Mouse (Mus musculus) liver, adult 2 months (tissue): ENCODE measurements at regions not wholly inside any gene's neighbourhood (a gene's known extent, or its start where the extent isn't known, plus 50 kb on each side); places are given as distances from the start of the nearest gene placed in this dataset.
A peak's percentile ranks its signal among the peaks of the same experiment; 100 is the strongest.

Experiments used
- DNase-seq: peaks from one replicate; pipeline ENCODE4 v3.0.0-alpha.2; 2011; ENCODE audit warnings: low read depth, low spot score; ENCODE audit errors: extremely low read depth
- H3K27ac ChIP-seq: fragments of 200-500 bp; replicated peaks from 2 replicates; pipeline ENCODE4 v1.5.1; 2012; ENCODE audit warnings: low read depth, mild to moderate bottlenecking, control low read depth, inconsistent platforms, low read length; ENCODE audit not compliant: insufficient read depth
- H3K27me3 ChIP-seq: fragments of 200-500 bp; 2 replicates; pipeline ENCODE4 v1.6.1; 2012; ENCODE audit warnings: mild to moderate bottlenecking, moderate library complexity, low read length, inconsistent platforms; ENCODE audit not compliant: control insufficient read depth, insufficient read depth
- H3K36me3 ChIP-seq: fragments of 200-500 bp; 2 replicates; pipeline ENCODE4 v1.6.1; 2012; ENCODE audit warnings: low read length, inconsistent platforms; ENCODE audit not compliant: control insufficient read depth, insufficient read depth
- H3K4me1 ChIP-seq: fragments of 200-500 bp; 2 replicates; pipeline ENCODE4 v1.6.1; 2011; ENCODE audit warnings: low read length; ENCODE audit not compliant: control insufficient read depth, insufficient read depth
- H3K4me3 ChIP-seq: fragments of 200-500 bp; 2 replicates; pipeline ENCODE4 v1.5.1; 2011; ENCODE audit warnings: low read depth, mild to moderate bottlenecking, control low read depth, low read length, moderate library complexity; ENCODE audit not compliant: insufficient read depth
- H3K79me2 ChIP-seq: fragments of 200-500 bp; 2 replicates; pipeline ENCODE4 v1.6.1; 2012; ENCODE audit warnings: inconsistent platforms, mild to moderate bottlenecking, low read length, moderate library complexity; ENCODE audit not compliant: control insufficient read depth, insufficient read depth
- H3K9ac ChIP-seq: fragments of 200-500 bp; 2 replicates; pipeline ENCODE4 v1.6.1; 2012; ENCODE audit warnings: low read depth, mild to moderate bottlenecking, control low read depth, inconsistent platforms, low read length
- CTCF ChIP-seq: fragments of 200-500 bp; IDR thresholded peaks from 2 replicates; pipeline ENCODE4 v1.5.1; 2011; ENCODE audit warnings: low read depth, low read length, control low read depth
- POLR2A ChIP-seq: fragments of 200-500 bp; IDR thresholded peaks from 2 replicates; pipeline ENCODE4 v1.6.1; 2011; ENCODE audit warnings: low read length, control low read depth; ENCODE audit not compliant: insufficient read depth; ENCODE audit errors: extremely low read depth
- WGBS: fragments of 180-500 bp; shearing (Covaris S2); methylation state at CpG from one replicate; pipeline ENCODE4 v1.1.7; 2018; 5-methylcytosine and 5-hydroxymethylcytosine counted together

- WGBS: 59% methylated on average over 6 of the region's 6 CpGs
- no peak overlapping the region for H3K27ac ChIP-seq
Observed at GRCm38 (mm10) chr1:190324562-190324961, 154.0 kb upstream of the Prox1 start.

GRCm38 (mm10) chr1:190323671-190324070, 153.2 kb upstream of the Prox1 start:
- H3K36me3 ChIP-seq: no peaks in the 10 kb centered on the region
- H3K27me3 ChIP-seq: no peaks in the 10 kb centered on the region
- no peak overlapping the region for H3K9ac ChIP-seq
- WGBS: 90% methylated on average over 9 of the region's 9 CpGs
- no peaks in the 10 kb centered on the region for H3K79me2 ChIP-seq
- TF ChIP-seq POLR2A: no peak
- TF ChIP-seq CTCF: no peak
- H3K27ac ChIP-seq: no peak overlapping the region
- no peak overlapping the region for H3K4me3 ChIP-seq
- H3K4me1 ChIP-seq: no peaks in the 10 kb centered on the region
- DNase-seq: no peak

More at GRCm38 (mm10) chr1:190324562-190324961, 154.0 kb upstream of the Prox1 start:
- no peaks in the 10 kb centered on the region for H3K27me3 ChIP-seq
- H3K4me1 ChIP-seq: no peaks in the 10 kb centered on the region
- DNase-seq: peak; percentile 57
- no peak overlapping the region for H3K4me3 ChIP-seq
- no peak overlapping the region for H3K9ac ChIP-seq
- no peaks in the 10 kb centered on the region for H3K36me3 ChIP-seq
- TF ChIP-seq CTCF (no peak), POLR2A (no peak)
- H3K79me2 ChIP-seq: no peaks in the 10 kb centered on the region

- WGBS: 82% methylated on average over 5 of the region's 5 CpGs
- Histone ChIP-seq H3K4me1 (no peaks in the 10 kb centered on the region), H3K27ac (no peak overlapping the region), H3K79me2 (no peaks in the 10 kb centered on the region), H3K36me3 (no peaks in the 10 kb centered on the region), H3K4me3 (no peak overlapping the region), H3K27me3 (no peaks in the 10 kb centered on the region), H3K9ac (no peak overlapping the region)
- TF ChIP-seq POLR2A: no peak
- TF ChIP-seq CTCF: no peak
- no peak for DNase-seq
Observed at GRCm38 (mm10) chr1:190316175-190316574, 145.7 kb upstream of the Prox1 start.

GRCm38 (mm10) chr1:190309831-190310230, 139.3 kb upstream of the Prox1 start:
- Histone ChIP-seq H3K9ac (no peak overlapping the region), H3K4me1 (no peaks in the 10 kb centered on the region), H3K4me3 (no peak overlapping the region), H3K27ac (no peak overlapping the region), H3K27me3 (no peaks in the 10 kb centered on the region), H3K79me2 (no peaks in the 10 kb centered on the region), H3K36me3 (no peaks in the 10 kb centered on the region)
- WGBS: 73% methylated on average over 6 of the region's 6 CpGs
- DNase-seq: no peak
- TF ChIP-seq CTCF (no peak), POLR2A (no peak)

GRCm38 (mm10) chr1:190307751-190308150, 137.2 kb upstream of the Prox1 start:
- Histone ChIP-seq H3K36me3 (no peaks in the 10 kb centered on the region), H3K9ac (no peak overlapping the region), H3K4me3 (no peak overlapping the region), H3K27ac (no peak overlapping the region), H3K27me3 (no peaks in the 10 kb centered on the region), H3K79me2 (no peaks in the 10 kb centered on the region), H3K4me1 (no peaks in the 10 kb centered on the region)
- no peak for DNase-seq
- 88% methylated on average over 3 of the region's 3 CpGs for WGBS
- TF ChIP-seq CTCF: no peak
- no peak for TF ChIP-seq POLR2A

GRCm38 (mm10) chr1:190297666-190298327, 127.3 kb upstream of the Prox1 start:
- H3K9ac ChIP-seq: no peak overlapping the region
- no peaks in the 10 kb centered on the region for H3K36me3 ChIP-seq
- WGBS: 94% methylated on average over 10 of the region's 10 CpGs
- no peaks in the 10 kb centered on the region for H3K27me3 ChIP-seq
- TF ChIP-seq POLR2A: no peak
- TF ChIP-seq CTCF: no peak
- H3K79me2 ChIP-seq: no peaks in the 10 kb centered on the region
- no peak overlapping the region for H3K4me3 ChIP-seq
- H3K4me1 ChIP-seq: no peaks in the 10 kb centered on the region
- no peak for DNase-seq
- no peak overlapping the region for H3K27ac ChIP-seq
